Comparison of ENCODE assay signal across 35 mouse cellular contexts in genomic region chrX:162976194-162976593, GRCm38 (mm10). TPM values are rescaled to one million over a fixed set of nuclear protein-coding genes. Genes with fewer than 3 reads are reported as not detected.
DNase-seq lines count a peak whose midpoint lies in the region; ATAC-seq lines count a peak whose summit lies in the region.
"Had no signal": no experiment of that assay in that cellular context is flagged by ENCODE, and none has a peak within 500 bp of the region (broad histone marks: within the 10 kb centered on the region; RNA-seq: fewer than 3 reads in every experiment).

No protein-coding gene starts in this region.

- no peak overlapping the region for H3K27ac ChIP-seq in hindbrain, embryonic 14.5 days
- H3K27ac ChIP-seq: embryonic facial prominence, embryonic 10.5 days; embryonic facial prominence, embryonic 13.5 days; forebrain, embryonic 13.5 days; heart, adult 2 months; heart, embryonic 10.5 days; heart, embryonic 13.5 days; hindbrain, embryonic 12.5 days had no signal

- 85% methylated on average over 3 of the region's 3 CpGs for WGBS in hindbrain, embryonic 14.5 days

- ATAC-seq in CD4-positive, CD25-positive, alpha-beta regulatory T cell, adult 4 months = peak; percentile 95
- ATAC-seq in hindbrain, embryonic 14.5 days (ENCODE audit: low FRiP score) = no peak
- ATAC-seq: forebrain, embryonic 13.5 days; forebrain, embryonic 16.5 days; hindbrain, embryonic 16.5 days; intestine, postnatal 0 days; Patski had no signal

- H3K4me2 ChIP-seq in hindbrain, embryonic 14.5 days (replicated peaks) = no peak overlapping the region
- H3K4me2 ChIP-seq: embryonic facial prominence, embryonic 13.5 days; forebrain, embryonic 13.5 days; heart, embryonic 13.5 days; hindbrain, embryonic 12.5 days had no signal

- no peaks in the 10 kb centered on the region for H3K4me1 ChIP-seq in hindbrain, embryonic 14.5 days (replicated peaks; ENCODE audit: control insufficient read depth, insufficient read depth, low read length)
- H3K4me1 ChIP-seq: embryonic facial prominence, embryonic 10.5 days; embryonic facial prominence, embryonic 13.5 days; forebrain, embryonic 13.5 days; heart, embryonic 10.5 days; heart, embryonic 13.5 days; hindbrain, embryonic 12.5 days had no signal

- peaks cover 5% of the 10 kb centered on the region; the same call in 1 of the 2 replicates for H3K36me3 ChIP-seq in hindbrain, embryonic 14.5 days (replicated peaks; ENCODE audit: control insufficient read depth, insufficient read depth)
- H3K36me3 ChIP-seq: embryonic facial prominence, embryonic 10.5 days; embryonic facial prominence, embryonic 13.5 days; heart, embryonic 10.5 days; hindbrain, embryonic 12.5 days had no signal

- peak; percentile 31 for DNase-seq in CD4-positive helper T cell, adult 2 months (ENCODE audit: low read depth, low spot score)
- peak; percentile 45 for DNase-seq in induced T-regulatory cell, adult 2 months (ENCODE audit: low read depth)
- DNase-seq in hindbrain, embryonic 14.5 days (ENCODE audit: low spot score) = no peak
- no peak for DNase-seq in kidney, postnatal 14 days
- no peak for DNase-seq in heart, postnatal 10 days
- DNase-seq: adrenal gland, adult 8-10 months; adrenal gland, postnatal 25 days; B cell, adult 2 months; cerebellum, adult 11-12 months; cerebellum, adult 8-10 months; cerebellum, postnatal 10 days; cerebellum, postnatal 36 days; embryo, embryonic 11 days; gastrocnemius, postnatal 10 days; gastrocnemius, postnatal 36 days; heart, adult 2 months had no signal

- H3K9ac ChIP-seq in hindbrain, embryonic 14.5 days = no peak overlapping the region
- H3K9ac ChIP-seq: embryonic facial prominence, embryonic 13.5 days; forebrain, embryonic 13.5 days; heart, embryonic 13.5 days; hindbrain, embryonic 12.5 days had no signal

- intact Hi-C loops in heart, postnatal 10 days (cut with DNase I) = no loop called here

- no peak overlapping the region for H3K4me3 ChIP-seq in hindbrain, embryonic 14.5 days (replicated peaks; ENCODE audit: low read length)
- H3K4me3 ChIP-seq: embryonic facial prominence, embryonic 10.5 days; embryonic facial prominence, embryonic 13.5 days; erythroblast, embryonic 14.5 days; forebrain, embryonic 13.5 days; heart, adult 2 months; heart, embryonic 10.5 days; heart, embryonic 13.5 days; hindbrain, embryonic 12.5 days had no signal

- H3K27me3 ChIP-seq in hindbrain, embryonic 14.5 days (ENCODE audit: control insufficient read depth, insufficient read depth, low read length) = 0 out of 2 replicates have a peak, but pooled peaks cover 3% of the 10 kb centered on the region
- H3K27me3 ChIP-seq: CH12.LX; forebrain, embryonic 13.5 days; heart, embryonic 13.5 days; hindbrain, embryonic 12.5 days had no signal

- no peaks in the 10 kb centered on the region for H3K9me3 ChIP-seq in hindbrain, embryonic 14.5 days (ENCODE audit: control insufficient read depth, low read length)
- H3K9me3 ChIP-seq: embryonic facial prominence, embryonic 10.5 days; embryonic facial prominence, embryonic 13.5 days; forebrain, embryonic 13.5 days; G1E; heart, embryonic 10.5 days; heart, embryonic 13.5 days; hindbrain, embryonic 12.5 days had no signal

RNA-seq across cellular contexts. Expression of gene S100g, which starts 11.8 kb away (rescaled TPM):
- 1 to 10 TPM in 1 of 2 experiments, not detected in 1; 3.1 TPM for polyA plus RNA-seq in CD4-positive, CD25-positive, alpha-beta regulatory T cell, adult 4 months (2017; shearing (Covaris generic))
- polyA plus RNA-seq in hindbrain, embryonic 14.5 days (2014; fragmentation: Nextera tagmentation; extraction: Ambion mirVana) = 1.3 and 1.4 TPM in 2 replicates
- not detected for total RNA-seq in heart, postnatal 10 days (2021)
- total RNA-seq: adrenal gland, adult 8-10 months; adrenal gland, postnatal 25 days; CH12.LX; G1E; gastrocnemius, adult 18-20 months; gastrocnemius, postnatal 10 days; gastrocnemius, postnatal 36 days; granulocyte monocyte progenitor cell, adult 5-6 weeks; heart, adult 2 months; heart, postnatal 25 days; hematopoietic stem cell, adult 5-6 weeks had no signal
- polyA plus RNA-seq: cortical plate, adult 2 months; embryonic facial prominence, embryonic 10.5 days; erythroblast, embryonic 14.5 days; forebrain, embryonic 13.5 days; forebrain, embryonic 16.5 days; G1E; heart, adult 2 months; heart, embryonic 13.5 days had no signal

Comparison
In these comparisons a context has a peak if more than half of its experiments do, and no peak if none do; other contexts are left out.
1. DNase-seq: peak in CD4-positive helper T cell, adult 2 months (single experiment) and induced T-regulatory cell, adult 2 months (single experiment); none in hindbrain, embryonic 14.5 days (single experiment), kidney, postnatal 14 days (single experiment) and heart, postnatal 10 days (0 of 2).